Mouse (Mus musculus): ENCODE data around the gene Suz12.
"Not testable (repeated sequence)": the region's sequence is repeated elsewhere in the genome, so short reads cannot be mapped to it uniquely, and the experiment has no call there.

Suz12 gene

GRCm38 (mm10) chr11:79993356-79994270 is 707 bp downstream of the Suz12 start:
- no peak for DNase-seq

DNA sequence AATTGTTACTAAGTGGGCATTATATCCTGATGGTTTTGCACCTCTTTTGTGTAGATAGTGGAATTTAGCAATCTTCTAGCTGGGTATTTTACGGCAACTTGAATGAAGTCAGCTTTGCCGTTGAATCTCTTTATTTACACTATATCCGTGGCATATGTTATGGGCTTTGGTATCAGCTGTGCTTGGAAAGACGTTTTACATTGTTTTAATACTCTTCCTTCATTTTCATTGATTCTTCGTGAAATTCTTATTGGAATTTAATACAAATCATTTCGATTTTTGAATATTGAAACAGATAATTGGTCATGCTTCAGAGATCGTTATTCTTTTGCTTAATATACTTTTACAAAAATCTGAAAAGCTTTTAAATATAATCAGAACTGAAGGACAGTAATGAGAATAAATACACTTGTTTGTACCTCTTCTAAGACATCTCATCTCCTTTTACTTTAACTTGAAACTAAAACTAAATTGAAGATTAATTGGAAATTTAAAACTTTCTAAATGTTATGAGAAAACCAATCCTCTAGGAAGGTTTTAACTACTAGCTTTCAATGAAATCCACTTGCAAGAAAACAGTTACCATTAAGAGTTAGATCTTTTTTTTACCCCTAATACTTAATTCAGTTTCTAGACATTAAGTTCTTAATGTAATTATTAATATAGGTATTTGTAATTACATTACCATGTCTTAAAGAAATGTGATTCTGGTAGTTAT is 1.5 kb downstream of the Suz12 start:
- no peak for DNase-seq

DNA sequence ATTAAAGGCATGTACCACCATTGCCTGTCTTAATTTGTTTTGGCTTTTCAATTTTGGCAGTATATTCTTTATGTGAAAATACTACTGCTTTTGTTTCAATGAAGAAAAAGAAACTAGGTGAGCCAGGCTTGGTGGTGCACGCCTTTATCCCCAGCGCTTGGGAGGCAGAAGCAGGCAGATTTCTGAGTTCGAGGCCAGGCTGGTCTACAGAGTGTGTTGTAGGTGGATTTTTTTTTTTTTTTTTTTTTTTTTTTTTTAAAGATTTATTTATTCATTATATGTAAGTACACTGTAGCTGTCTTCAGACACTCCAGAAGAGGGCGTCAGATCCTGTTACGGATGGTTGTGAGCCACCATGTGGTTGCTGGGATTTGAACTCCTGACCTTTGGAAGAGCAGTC is 23.6 kb downstream of the Suz12 start:
- DNase-seq, result not testable (repeated sequence)

DNA sequence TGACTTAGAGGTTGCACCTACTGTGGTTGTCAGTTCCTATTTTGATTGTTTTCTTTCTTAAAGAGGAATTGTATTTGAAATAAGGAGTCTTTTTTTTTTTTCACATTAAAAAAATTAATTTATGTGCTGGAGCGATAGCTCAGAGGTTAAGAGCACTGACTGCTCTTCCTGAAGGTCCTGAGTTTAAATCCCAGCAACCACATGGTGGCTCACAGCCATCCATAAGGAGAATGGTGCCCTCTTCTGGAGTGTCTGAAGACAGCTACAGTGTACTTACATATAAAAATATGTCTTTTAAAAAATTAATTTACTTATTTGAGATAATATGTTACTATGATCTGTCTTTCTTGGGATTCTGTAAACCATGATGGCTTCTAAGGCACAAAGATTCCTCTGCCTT is 26.9 kb downstream of the Suz12 start:
- DNase-seq, result no peak

DNA sequence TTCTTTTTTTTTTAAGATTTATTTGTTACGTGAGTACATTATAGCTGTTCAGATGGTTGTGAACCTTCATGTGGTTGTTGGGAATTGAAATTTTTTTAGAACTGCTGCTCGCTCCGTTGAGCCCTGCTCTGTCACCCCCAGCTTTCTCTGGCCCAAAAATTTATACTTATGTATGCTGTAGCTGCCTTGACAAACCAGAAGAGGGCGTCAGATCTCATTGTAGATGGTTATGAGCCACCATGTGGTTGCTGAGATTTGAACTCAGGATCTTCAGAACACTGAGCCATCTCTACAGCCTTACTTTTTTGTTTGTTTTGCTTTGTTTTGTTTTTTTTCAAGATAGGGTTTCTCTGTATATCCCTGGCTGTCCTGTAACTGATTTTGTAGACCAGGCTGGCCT is 28.4 kb downstream of the Suz12 start:
- no peak for DNase-seq

- DNase-seq, result no peak
These were observed 44.6 kb downstream of the Suz12 start for GRCm38 (mm10) chr11:80037495-80037894.

GRCm38 (mm10) chr11:80042615-80043418 is 49.9 kb downstream of the Suz12 start:
- no peak for DNase-seq

GRCm38 (mm10) chr11:80043419-80043817 is 50.5 kb downstream of the Suz12 start:
- DNase-seq, result no peak

- DNase-seq, result no peak
These were observed 54.0 kb downstream of the Suz12 start for GRCm38 (mm10) chr11:80046856-80047255.

DNA sequence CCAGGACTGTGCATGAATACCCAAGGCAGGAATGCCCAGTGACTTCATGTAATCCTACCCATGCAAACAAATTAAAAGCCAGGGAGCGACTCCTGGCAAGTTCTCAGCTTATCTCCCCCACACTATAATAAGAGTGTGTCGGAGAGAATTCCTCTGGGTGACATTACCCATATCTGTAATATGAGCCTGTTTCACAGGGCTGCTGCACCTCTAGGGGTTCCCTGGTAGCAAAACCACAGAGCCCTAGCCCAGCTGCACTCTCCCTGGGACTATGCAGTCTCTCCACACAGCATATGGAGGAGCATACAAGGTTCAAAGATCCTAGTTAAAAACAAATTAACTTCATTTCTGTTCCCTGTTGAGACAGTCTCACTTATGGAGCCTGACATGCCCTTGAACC is 57.2 kb downstream of the Suz12 start:
- no peak for DNase-seq

- DNase-seq, result no peak
These were observed 59.5 kb downstream of the Suz12 start for GRCm38 (mm10) chr11:80052456-80052855.

DNA sequence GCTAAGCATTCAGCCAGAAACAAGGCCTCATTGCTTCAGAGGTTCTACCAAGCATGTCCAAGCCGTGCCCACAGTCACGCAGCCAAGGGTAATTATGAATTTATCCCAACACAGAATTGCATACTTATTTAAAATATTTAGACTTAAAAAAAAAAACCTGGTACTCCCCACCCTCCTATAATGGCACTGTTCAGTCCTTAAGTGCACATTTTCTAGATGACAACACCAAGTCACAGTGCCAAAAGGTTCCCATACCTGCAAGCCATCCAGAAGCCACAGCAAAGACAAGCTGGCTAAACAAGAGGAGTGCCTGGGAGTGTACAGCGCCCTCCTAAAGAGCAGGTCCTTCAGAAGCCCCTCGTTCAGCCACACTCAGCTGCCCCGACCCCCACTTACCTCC is 60.3 kb downstream of the Suz12 start:
- no peak for DNase-seq

- no peak for DNase-seq
These were observed 61.8 kb downstream of the Suz12 start for GRCm38 (mm10) chr11:80054659-80055058.

- no peak for DNase-seq
These were observed 63.2 kb downstream of the Suz12 start for GRCm38 (mm10) chr11:80056141-80056540.

- DNase-seq, result no peak
These were observed 69.3 kb downstream of the Suz12 start for GRCm38 (mm10) chr11:80062159-80062558.

DNA sequence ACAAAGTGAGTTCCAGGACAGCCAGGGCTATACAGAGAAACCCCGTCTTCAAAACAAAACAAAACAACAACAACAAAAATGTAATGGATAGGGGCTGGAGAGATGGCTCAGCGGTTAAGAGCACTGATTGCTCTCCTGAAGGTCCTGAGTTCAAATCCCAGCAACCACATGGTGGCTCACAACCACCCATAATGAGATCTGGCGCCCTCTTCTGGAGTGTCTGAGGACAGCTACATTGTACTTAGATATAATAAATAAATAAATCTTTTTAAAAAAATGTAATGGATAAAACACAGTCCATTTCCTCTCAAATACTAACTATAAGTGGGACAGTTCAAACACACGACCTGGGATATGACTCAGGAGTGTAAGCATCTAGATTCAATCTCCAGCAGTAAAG is 73.5 kb downstream of the Suz12 start:
- not testable (repeated sequence) for DNase-seq

- no peak for DNase-seq
These were observed 74.7 kb downstream of the Suz12 start for GRCm38 (mm10) chr11:80067558-80067957.

DNA sequence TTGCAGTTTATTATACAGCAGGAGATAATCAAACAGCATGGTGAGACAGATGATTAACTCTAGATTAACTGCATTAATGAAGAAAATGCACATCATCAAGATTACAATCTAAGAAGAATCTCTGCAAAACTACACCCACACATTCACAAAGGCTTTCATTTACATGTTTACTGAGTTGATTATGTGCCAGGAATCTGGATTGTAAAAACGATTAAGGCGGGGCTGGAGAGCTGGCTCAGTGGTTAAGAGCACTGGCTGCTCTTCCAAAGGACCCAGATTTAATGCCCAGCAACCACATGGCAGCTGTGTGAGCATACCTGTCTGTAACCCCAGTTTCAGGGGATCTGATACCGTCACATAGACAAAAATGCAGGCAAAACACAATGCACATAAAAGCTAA is 76.9 kb downstream of the Suz12 start:
- no peak for DNase-seq

DNA sequence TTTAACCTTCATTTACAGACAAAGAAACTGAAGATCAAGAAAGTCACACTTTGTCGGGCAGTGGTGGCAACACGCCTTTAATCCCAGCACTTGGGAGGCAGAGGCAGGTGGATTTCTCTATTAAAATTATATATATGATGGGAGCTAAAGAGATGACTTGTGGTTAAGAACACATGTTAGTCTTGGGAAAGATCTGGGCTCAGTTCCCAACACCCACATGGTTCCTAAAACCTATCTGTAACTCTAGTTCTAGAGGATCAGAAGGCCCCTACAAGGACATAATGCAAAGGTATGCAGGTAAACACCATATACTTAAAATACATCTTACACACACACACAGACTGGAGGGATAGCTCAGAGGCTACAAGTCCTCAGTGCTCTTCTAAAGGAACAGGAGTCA is 78.1 kb downstream of the Suz12 start:
- no peak for DNase-seq

DNA sequence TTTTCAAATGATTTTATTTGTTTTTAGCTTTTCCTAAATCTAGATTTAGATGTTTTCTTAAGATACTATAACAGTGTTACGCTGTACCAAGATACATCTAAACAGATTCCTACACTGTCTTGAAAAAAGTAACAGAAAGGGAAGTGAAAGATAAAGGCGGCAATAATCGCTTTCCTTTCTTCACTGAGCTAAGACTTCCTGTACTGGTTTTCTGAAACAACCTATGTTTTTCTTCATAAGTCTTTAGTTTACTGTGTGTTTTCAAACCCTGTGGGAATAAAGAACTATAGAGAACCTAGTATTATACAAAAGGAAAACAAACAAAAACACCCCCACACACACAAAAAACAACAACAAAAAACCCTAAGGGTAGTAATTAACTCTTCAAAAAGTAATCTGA is 79.5 kb downstream of the Suz12 start:
- no peak for DNase-seq

GRCm38 (mm10) chr11:80075608-80076277 is 82.8 kb downstream of the Suz12 start:
- no peak for DNase-seq

- no peak for DNase-seq
These were observed 85.1 kb downstream of the Suz12 start for GRCm38 (mm10) chr11:80077784-80078545.

Data from cerebellum, adult 11-12 months (tissue).